Mouse (Mus musculus) T-cell, adult 2 months (primary cell): ENCODE measurements around the gene Gpr155.

ENCODE experiments used
- DNase-seq: peaks from one replicate; pipeline ENCODE4 v3.0.0; 2022; ENCODE audit warnings: low spot score

The Gpr155 gene

DNA sequence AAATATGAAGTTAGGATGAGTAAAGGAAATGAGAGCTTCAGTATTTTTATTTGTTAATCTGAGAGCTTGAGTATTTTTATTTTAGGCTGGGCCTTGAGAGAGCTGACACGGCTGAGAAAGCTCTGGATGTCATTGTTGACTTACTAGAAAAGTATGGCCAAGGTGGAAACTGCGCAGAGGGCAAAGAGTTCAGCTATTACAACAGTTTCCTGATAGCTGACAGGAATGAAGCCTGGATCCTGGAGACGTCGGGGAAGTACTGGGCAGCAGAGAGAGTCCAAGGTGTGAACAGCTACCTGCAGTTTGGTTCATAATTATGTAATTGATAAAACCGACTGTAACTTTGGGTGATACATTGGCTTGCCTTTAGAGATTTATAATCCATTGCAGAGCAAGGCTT, 67.2 kb downstream of the Gpr155 start:
- DNase-seq, result no peak

GRCm38 (mm10) chr2:73317426-73317825, 68.9 kb downstream of the Gpr155 start:
- no peak for DNase-seq

DNA sequence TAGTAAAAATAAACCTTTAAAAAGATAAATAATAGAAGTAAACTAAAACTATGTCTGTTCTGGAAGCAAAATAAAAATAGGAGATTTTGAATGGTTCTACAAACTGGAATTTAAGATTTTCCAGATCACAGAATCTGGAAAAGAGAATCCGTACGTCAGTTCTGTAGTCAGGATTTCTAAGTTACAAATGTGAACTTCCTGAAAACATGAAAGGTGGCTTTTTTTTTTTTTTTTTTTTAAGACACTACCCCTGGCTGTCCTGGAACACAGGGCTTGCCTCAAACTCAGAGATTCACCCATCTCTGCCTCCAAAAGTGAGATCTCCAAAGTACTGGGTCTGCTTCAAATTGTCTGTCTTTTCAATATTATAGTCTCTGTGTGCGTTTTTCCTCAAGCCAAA, 72.1 kb downstream of the Gpr155 start:
- DNase-seq, result no peak

- DNase-seq, result peak; percentile 34
Measured at GRCm38 (mm10) chr2:73313117-73313501, 73.3 kb downstream of the Gpr155 start.

GRCm38 (mm10) chr2:73312152-73313116, 73.9 kb downstream of the Gpr155 start, which contains the start of the genes Scrn3 and Cir1:
TSS of gene Scrn3 (plus strand) at chr2:73312601.
TSS of gene Cir1 (minus strand) at chr2:73312701.
- peak; percentile 98 for DNase-seq

DNA sequence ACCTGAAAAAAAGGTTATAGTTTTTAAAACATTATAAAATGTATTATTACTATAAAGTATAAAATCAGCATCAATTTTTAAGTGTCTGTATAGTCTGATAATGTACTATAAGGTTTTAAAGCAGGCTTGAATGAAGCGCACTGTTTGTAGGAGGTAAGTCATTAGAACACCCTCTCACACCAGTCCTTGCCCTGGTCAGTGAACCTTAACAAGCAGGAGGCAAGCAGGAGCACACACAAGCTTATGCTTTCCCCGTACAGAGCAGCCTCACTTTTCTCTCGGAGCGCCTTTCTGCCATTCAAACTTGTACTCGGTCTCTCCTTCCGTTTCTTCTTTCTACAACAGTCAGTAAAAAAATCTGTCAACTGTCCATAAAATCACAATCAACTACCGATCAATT, 80.4 kb downstream of the Gpr155 start:
- DNase-seq, result no peak

DNA sequence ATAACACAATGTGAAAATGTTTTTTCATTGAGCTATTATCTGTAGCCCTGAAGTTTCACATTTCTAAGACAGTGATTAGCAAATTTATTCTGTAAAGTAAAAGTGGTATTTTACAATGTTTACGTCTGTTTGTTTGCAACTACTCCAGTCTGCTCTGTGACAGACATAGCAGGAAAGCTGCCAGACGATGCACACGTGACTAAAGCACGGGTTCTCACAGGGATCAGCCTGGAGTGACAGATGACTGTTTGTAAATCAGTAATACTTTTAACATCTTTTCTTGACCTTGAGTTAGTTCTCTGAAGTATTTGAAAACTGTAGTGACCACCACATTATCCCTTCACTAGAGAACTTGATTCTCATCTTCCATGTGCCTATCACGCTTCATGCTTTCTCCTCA, 81.9 kb downstream of the Gpr155 start:
- DNase-seq, result no peak

GRCm38 (mm10) chr2:73302722-73303121, 83.7 kb downstream of the Gpr155 start:
- DNase-seq, result no peak

DNA sequence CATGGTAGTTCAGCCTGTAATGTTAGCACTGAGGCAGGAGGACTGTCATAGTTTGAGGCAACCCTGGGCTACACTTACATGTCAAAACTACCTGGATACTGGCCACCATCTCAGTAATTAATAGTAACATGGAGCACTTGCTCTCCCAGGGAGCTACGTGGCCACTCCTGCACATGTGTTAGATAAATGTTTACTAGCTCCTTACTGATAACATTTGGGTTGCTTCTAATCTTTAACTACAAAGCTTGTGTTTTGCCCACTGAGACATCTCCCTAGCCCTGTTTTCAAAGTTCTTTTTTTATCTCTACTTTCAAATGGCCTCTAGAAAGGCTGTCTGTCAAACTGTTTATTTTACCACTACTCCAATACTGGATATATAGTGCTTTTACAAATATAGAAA, 84.4 kb downstream of the Gpr155 start:
- no peak for DNase-seq

DNA sequence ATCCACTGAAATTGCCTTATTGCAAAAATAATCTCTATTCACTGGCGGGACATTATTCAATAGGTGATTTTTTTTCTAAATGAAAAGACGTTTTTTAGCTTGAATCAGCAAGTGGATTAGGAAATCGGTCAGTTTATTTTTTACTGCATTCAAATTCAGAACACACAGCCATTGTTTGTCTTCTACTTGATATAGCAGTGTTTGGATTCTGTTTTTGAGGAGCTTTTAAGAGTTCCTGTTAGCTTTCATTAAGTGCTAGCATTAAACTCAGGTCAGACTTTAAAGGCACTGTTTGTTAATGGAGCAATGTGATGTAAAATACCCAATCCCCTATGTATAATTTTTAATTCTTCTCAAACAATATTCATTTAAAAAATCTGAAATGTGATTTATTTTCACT, 87.5 kb downstream of the Gpr155 start:
- DNase-seq, result no peak

DNA sequence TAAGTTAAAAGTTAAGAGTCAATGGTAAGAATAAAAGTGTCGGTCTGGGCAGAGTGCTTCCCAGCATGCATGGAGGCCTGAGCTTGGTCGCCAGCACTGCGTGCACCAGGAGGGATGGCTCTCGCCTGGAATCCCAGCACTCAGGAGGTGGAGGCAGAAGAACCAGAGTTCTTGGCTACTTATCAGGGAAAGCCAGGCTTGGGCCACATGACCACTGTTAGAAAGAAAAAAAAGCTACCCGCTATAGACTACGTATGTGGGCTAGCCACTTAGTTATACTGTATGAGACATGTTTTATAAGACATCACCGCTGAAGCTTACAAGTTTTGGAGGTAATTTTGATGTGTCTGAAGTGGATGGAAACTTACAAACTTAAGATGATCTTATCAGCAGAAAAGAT, 88.2 kb downstream of the Gpr155 start:
- DNase-seq, result no peak

GRCm38 (mm10) chr2:73295023-73295422, 91.3 kb downstream of the Gpr155 start:
- no peak for DNase-seq
